Mouse (Mus musculus) limb, embryonic 14.5 days (tissue): ENCODE results near the gene Cmtm4. TPM values are rescaled to one million over a fixed set of nuclear protein-coding genes. Genes with fewer than 3 reads are reported as not detected.

Experiments used
- ATAC-seq: fragments of 200-750 bp; cut with Nextera tagmentation; 2 replicates; pipeline ENCODE4 v1.8.0; 2017; ENCODE audit warnings: low read depth, moderate number of reproducible peaks, moderate TSS enrichment; ENCODE audit not compliant: low FRiP score
- DNase-seq: peaks from one replicate; pipeline ENCODE4 v3.0.0-alpha.2; 2015; ENCODE audit warnings: low spot score
- H3K27ac ChIP-seq: fragments of 300-500 bp; sonication (generic); replicated peaks from 2 replicates; pipeline ENCODE4 v1.5.1; 2014; ENCODE audit warnings: low read depth, mild to moderate bottlenecking, low read length, moderate library complexity, mixed read lengths
- H3K27me3 ChIP-seq: fragments of 300-500 bp; sonication (generic); 2 replicates; pipeline ENCODE4 v1.6.1; 2014; ENCODE audit warnings: low read length, mixed read lengths; ENCODE audit not compliant: control insufficient read depth, insufficient read depth
- H3K36me3 ChIP-seq: fragments of 300-500 bp; sonication (generic); 2 replicates; pipeline ENCODE4 v1.6.1; 2014; ENCODE audit warnings: mild to moderate bottlenecking, low read length, moderate library complexity, mixed read lengths; ENCODE audit not compliant: control insufficient read depth, insufficient read depth
- H3K4me1 ChIP-seq: fragments of 300-500 bp; sonication (generic); 2 replicates; pipeline ENCODE4 v1.6.1; 2014; ENCODE audit warnings: antibody characterized with exemption, low read length, mixed read lengths; ENCODE audit not compliant: control insufficient read depth, insufficient read depth
- H3K4me2 ChIP-seq: fragments of 300-500 bp; sonication (generic); replicated peaks from 2 replicates; pipeline ENCODE4 v1.6.1; 2014; ENCODE audit warnings: low read depth, mild to moderate bottlenecking, low read length, moderate library complexity; ENCODE audit not compliant: severe bottlenecking
- H3K4me3 ChIP-seq: fragments of 300-500 bp; sonication (generic); replicated peaks from 2 replicates; pipeline ENCODE4 v1.5.1; 2014; ENCODE audit warnings: low read length
- H3K9ac ChIP-seq: fragments of 300-500 bp; sonication (generic); 2 replicates; pipeline ENCODE4 v1.6.1; 2014; ENCODE audit warnings: mild to moderate bottlenecking, low read depth, low read length, moderate library complexity; ENCODE audit not compliant: severe bottlenecking
- H3K9me3 ChIP-seq: fragments of 300-500 bp; sonication (generic); 2 replicates; pipeline ENCODE4 v1.6.1; 2016; ENCODE audit warnings: low read length; ENCODE audit not compliant: control insufficient read depth
- POLR2A ChIP-seq: fragments of 200-500 bp; IDR thresholded peaks from 2 replicates; pipeline ENCODE4 v1.8.0; 2012; ENCODE audit warnings: inconsistent platforms, mild to moderate bottlenecking, moderate library complexity, borderline replicate concordance; ENCODE audit not compliant: insufficient read depth, insufficient read length; ENCODE audit errors: extremely low read depth
- WGBS: fragments of 180-500 bp; shearing (Covaris S2); extraction: QIAGEN DNeasy Blood & Tissue Kit; methylation state at CpG from one replicate; pipeline ENCODE4 v1.1.7; 2014; 5-methylcytosine and 5-hydroxymethylcytosine counted together
- polyA plus RNA-seq, 2 experiments: library from polyadenylated mRNA; depleted of rRNA in 1 of 2; stranded (reverse) in 1 of 2; unstranded in 1 of 2; fragments of >200 nt; fragmentation: Nextera tagmentation in 1 of 2; extraction: Ambion mirVana in 1 of 2; gene quantifications; 2 replicates each; pipeline versions ENCODE4 v1.2.1 to v1.2.3; 2012 to 2014

The Cmtm4 gene
- polyA plus RNA-seq, 2 experiments = 4.1 to 18.9 TPM

DNA sequence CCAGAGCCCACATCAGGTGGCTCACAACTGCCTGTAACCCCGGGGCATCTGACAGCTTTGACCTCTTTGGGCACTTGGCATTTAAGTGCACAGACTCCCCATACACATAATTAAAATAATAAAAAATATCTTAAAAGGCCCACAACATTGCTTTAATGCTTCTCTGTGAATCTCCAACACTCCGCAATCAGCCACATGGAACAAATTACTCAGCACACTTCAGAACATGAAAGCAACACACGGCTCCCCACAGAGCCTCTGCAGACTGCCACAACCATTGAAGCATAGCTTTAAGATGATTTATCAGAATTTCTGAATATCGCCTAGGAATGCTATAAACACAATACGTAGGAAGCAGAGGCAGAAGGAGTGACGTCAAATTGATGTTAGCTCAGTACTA is 20.4 kb upstream of the Cmtm4 start:
- TF ChIP-seq POLR2A = no peak
- WGBS = 60% methylated on average over 6 of the region's 6 CpGs
- no peaks in the 10 kb centered on the region for H3K27me3 ChIP-seq
- peaks cover 39% of the 10 kb centered on the region for H3K36me3 ChIP-seq
- H3K27ac ChIP-seq = no peak overlapping the region
- ATAC-seq (no peak), DNase-seq (no peak)
- no peak overlapping the region for H3K9ac ChIP-seq
- no peaks in the 10 kb centered on the region for H3K9me3 ChIP-seq
- no peaks in the 10 kb centered on the region for H3K4me1 ChIP-seq
- H3K4me3 ChIP-seq = no peak overlapping the region
- H3K4me2 ChIP-seq = no peak overlapping the region

- Histone ChIP-seq H3K27ac (no peak overlapping the region), H3K4me1 (no peaks in the 10 kb centered on the region), H3K4me2 (no peak overlapping the region), H3K27me3 (no peaks in the 10 kb centered on the region), H3K4me3 (no peak overlapping the region), H3K9me3 (no peaks in the 10 kb centered on the region), H3K36me3 (peaks cover 21% of the 10 kb centered on the region), H3K9ac (no peak overlapping the region)
- no peak for TF ChIP-seq POLR2A
- DNase-seq (no peak), ATAC-seq (no peak; the same call in 1 of the 2 replicates)
- 55% methylated on average over 3 of the region's 3 CpGs for WGBS
These were observed 18.6 kb upstream of the Cmtm4 start for GRCm38 (mm10) chr8:104414204-104414603.

GRCm38 (mm10) chr8:104413770-104414169 is 18.2 kb upstream of the Cmtm4 start:
- no peak for TF ChIP-seq POLR2A
- 82% methylated on average over 4 of the region's 4 CpGs for WGBS
- ATAC-seq = 0 out of 2 replicates have a peak, but pooled peaks have one; percentile 21

GRCm38 (mm10) chr8:104412805-104413532 is 17.4 kb upstream of the Cmtm4 start:
- Histone ChIP-seq H3K9me3 (no peaks in the 10 kb centered on the region), H3K4me3 (no peak overlapping the region), H3K4me2 (no peak overlapping the region), H3K4me1 (no peaks in the 10 kb centered on the region), H3K9ac (no peak overlapping the region), H3K36me3 (peaks cover 11% of the 10 kb centered on the region), H3K27me3 (no peaks in the 10 kb centered on the region), H3K27ac (no peak overlapping the region)
- 68% methylated on average over 7 of the region's 7 CpGs for WGBS
- no peak for DNase-seq
- TF ChIP-seq POLR2A = no peak
- no peak for ATAC-seq

More at GRCm38 (mm10) chr8:104413770-104414169, 18.2 kb upstream of the Cmtm4 start:
- no peak overlapping the region for H3K4me2 ChIP-seq
- H3K9me3 ChIP-seq = no peaks in the 10 kb centered on the region
- H3K4me1 ChIP-seq = no peaks in the 10 kb centered on the region
- no peak overlapping the region for H3K27ac ChIP-seq
- H3K27me3 ChIP-seq = no peaks in the 10 kb centered on the region
- H3K36me3 ChIP-seq = peaks cover 17% of the 10 kb centered on the region
- DNase-seq = no peak
- H3K9ac ChIP-seq = no peak overlapping the region
- no peak overlapping the region for H3K4me3 ChIP-seq

DNA sequence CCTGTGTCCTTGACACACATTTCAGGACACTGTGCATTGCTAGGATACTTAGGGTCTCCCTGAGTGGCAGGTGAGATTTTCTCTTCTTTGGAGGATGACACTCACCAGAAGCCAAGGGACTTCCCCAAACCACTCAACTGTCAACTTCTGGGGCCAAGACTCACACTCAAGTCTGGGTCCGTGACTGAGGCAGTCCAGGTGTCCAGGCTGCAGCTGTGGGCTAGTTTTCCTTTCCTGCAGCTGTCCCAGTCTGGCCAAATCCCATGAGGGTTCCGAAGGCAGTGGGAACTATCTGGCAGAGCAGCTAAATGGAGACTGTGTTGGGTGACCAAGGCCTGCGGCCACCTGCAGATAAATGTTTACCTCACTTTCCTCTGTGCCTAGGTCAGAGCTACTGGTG is 16.4 kb upstream of the Cmtm4 start:
- Histone ChIP-seq H3K36me3 (0 out of 2 replicates have a peak, but pooled peaks cover under 1% of the 10 kb centered on the region), H3K9ac (no peak overlapping the region), H3K4me1 (no peaks in the 10 kb centered on the region), H3K4me3 (no peak overlapping the region), H3K27ac (no peak overlapping the region), H3K27me3 (no peaks in the 10 kb centered on the region), H3K9me3 (no peaks in the 10 kb centered on the region), H3K4me2 (no peak overlapping the region)
- DNase-seq = no peak
- 76% methylated on average over 3 of the region's 3 CpGs for WGBS
- ATAC-seq = no peak
- no peak for TF ChIP-seq POLR2A
